Mouse (Mus musculus): Measurements from ENCODE around the gene Tmem265. TPM values are rescaled to one million over a fixed set of nuclear protein-coding genes. Genes with fewer than 3 reads are reported as not detected.

Tmem265 gene
- total and polyA plus RNA-seq, 3 experiments = 0.87 to 2.5 TPM; not detected in 1

DNA sequence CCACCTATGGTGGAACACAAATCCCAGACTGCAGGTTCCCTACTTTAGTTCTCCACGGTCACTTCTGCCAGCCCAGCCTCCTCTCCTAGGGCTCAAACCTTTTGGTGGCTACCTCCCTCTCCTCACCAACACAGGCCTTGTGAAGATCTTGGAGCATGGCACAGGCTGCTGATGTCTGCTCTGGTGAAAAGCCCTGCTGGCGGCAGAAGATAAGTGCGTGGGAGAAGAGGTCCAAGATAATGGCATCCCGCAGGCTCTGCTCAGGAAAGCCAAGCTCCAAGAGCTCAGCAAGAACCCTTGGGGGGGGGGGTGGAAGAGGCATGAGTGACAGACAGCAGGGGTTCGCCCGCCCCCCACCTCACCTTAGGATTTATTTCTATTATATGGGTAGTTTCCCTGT lies 25.0 kb downstream of the Tmem265 start:
- no peak for DNase-seq (ENCODE audit: low spot score)
- no peak overlapping the region for H3K4me3 ChIP-seq (ENCODE audit: low read depth, low read length)
- peaks cover 45% of the 10 kb centered on the region for H3K4me1 ChIP-seq (ENCODE audit: insufficient read depth, low read depth, low read length)

DNA sequence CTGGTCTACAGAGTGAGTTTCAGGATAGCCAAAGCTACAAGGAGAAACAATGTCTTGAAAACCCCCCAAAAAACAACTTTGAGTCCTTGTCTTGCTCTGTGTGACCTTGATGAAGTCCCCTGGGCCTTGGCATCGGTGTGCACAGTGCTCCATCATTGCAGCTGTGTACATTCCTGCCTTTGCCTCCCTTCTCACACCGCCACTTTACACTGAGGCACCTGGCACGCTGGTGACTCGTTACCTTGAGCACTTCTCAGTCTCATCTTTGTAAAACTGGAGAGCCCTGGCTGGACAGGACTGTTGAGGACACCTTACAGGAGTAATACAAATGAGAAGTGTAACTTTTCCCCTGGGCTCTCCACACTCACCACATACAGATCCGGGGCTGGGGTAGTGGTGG lies 26.0 kb downstream of the Tmem265 start:
- Histone ChIP-seq H3K4me3 (ENCODE audit: low read depth, low read length) (peak overlapping the region; percentile 91; the same call in 1 of the 2 replicates), H3K4me1 (ENCODE audit: insufficient read depth, low read depth, low read length) (peaks cover 46% of the 10 kb centered on the region), H3K27me3 (ENCODE audit: insufficient read depth, low read length) (no peaks in the 10 kb centered on the region), H3K9me3 (replicated peaks) (no peaks in the 10 kb centered on the region), H3K36me3 (replicated peaks) (peaks cover 73% of the 10 kb centered on the region)
- DNase-seq (ENCODE audit: low spot score) (no peak), ATAC-seq (ENCODE audit: extremely low read depth, insufficient number of reproducible peaks, low FRiP score, poor library complexity, severe bottlenecking) (no peak)
- TF ChIP-seq GATA1 (IDR thresholded peaks at IDR 0.05; ENCODE audit: borderline replicate concordance, low read length) (no peak), GATA2 (IDR thresholded peaks at IDR 0.05; ENCODE audit: borderline replicate concordance, low read depth, low read length) (no peak), POLR2AphosphoS5 (IDR thresholded peaks at IDR 0.05; ENCODE audit: insufficient replicate concordance, low read depth, low read length) (no peak), CTCF (IDR thresholded peaks at IDR 0.05; ENCODE audit: low read depth, low read length) (no peak), TAL1 (conservative IDR thresholded peaks at IDR 0.05; ENCODE audit: low read depth, low read length) (no peak)

More for the DNA sequence above, 25.0 kb downstream of the Tmem265 start:
- TF ChIP-seq GATA2 (IDR thresholded peaks at IDR 0.05; ENCODE audit: borderline replicate concordance, low read depth, low read length) = no peak
- no peak for TF ChIP-seq CTCF (IDR thresholded peaks at IDR 0.05; ENCODE audit: low read depth, low read length)
- TF ChIP-seq POLR2AphosphoS5 (IDR thresholded peaks at IDR 0.05; ENCODE audit: insufficient replicate concordance, low read depth, low read length) = no peak
- TF ChIP-seq GATA1 (IDR thresholded peaks at IDR 0.05; ENCODE audit: borderline replicate concordance, low read length) = no peak
- no peak for TF ChIP-seq TAL1 (conservative IDR thresholded peaks at IDR 0.05; ENCODE audit: low read depth, low read length)
- Histone ChIP-seq H3K36me3 (replicated peaks) (peaks cover 73% of the 10 kb centered on the region), H3K9me3 (replicated peaks) (no peaks in the 10 kb centered on the region), H3K27me3 (ENCODE audit: insufficient read depth, low read length) (no peaks in the 10 kb centered on the region)
- ATAC-seq (ENCODE audit: extremely low read depth, insufficient number of reproducible peaks, low FRiP score, poor library complexity, severe bottlenecking) = no peak

DNA sequence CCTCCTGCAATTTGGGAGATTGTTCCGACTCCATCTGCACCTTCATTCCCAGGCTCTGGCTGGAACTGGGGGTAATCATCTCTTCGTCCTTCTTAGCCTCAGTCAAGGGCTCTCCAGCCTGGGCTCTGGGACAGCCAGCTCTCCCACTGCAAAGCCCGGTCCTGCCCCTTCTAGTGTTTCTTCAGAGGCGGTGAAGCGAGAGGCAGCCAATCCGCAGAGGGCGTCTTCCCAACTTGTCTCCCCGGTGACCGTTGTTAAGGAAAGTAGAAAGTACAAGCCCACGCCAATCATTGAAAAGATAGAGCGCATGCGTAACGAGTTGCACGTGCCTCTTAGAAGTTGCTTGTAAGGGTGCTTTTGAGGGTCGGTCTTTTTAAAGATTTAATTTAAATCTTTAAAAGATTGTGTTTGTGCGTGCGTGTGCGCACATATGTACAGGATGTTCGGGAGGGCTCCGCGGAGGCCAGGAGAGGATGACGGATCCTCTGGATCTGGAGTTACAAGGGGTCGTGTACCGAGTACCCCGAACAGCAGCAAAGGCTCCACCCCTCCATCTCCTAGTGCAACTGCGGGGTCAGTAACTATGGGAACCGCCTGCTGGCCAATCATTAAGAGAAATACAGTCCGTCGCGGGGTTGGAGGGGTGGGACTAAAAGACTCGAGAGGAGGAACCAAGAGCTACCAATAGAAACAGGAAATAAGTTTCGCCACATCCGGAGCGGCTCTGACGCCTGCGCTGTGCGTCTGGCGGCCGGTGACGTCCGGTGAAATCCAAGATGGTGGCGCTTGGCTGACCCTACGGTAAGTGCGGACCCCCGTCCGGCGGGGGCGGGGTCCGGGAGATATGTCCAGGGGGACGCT lies 27.1 kb downstream of the Tmem265 start, which contains the start of the genes Ccdc189 and Rnf40:
Gene Ccdc189, minus strand, starts transcription at position 585 of the 861 bp plus-strand sequence.
Gene Rnf40, plus strand, starts transcription at position 757 of the 861 bp plus-strand sequence.
- peak; percentile 99 for ATAC-seq (ENCODE audit: extremely low read depth, insufficient number of reproducible peaks, low FRiP score, poor library complexity, severe bottlenecking)
- Histone ChIP-seq H3K4me1 (ENCODE audit: insufficient read depth, low read depth, low read length) (peaks cover 48% of the 10 kb centered on the region), H3K4me3 (ENCODE audit: low read depth, low read length) (peak within 1 kb of the TSS; percentile 91), H3K9me3 (replicated peaks) (no peaks in the 10 kb centered on the region), H3K27me3 (ENCODE audit: insufficient read depth, low read length) (no peaks in the 10 kb centered on the region), H3K36me3 (replicated peaks) (peaks cover 73% of the 10 kb centered on the region)
- DNase-seq (ENCODE audit: low spot score) = peak; percentile 99
- TF ChIP-seq POLR2AphosphoS5 (IDR thresholded peaks at IDR 0.05; ENCODE audit: insufficient replicate concordance, low read depth, low read length) = no peak
- no peak for TF ChIP-seq CTCF (IDR thresholded peaks at IDR 0.05; ENCODE audit: low read depth, low read length)
- no peak for TF ChIP-seq GATA2 (IDR thresholded peaks at IDR 0.05; ENCODE audit: borderline replicate concordance, low read depth, low read length)
- no peak for TF ChIP-seq TAL1 (conservative IDR thresholded peaks at IDR 0.05; ENCODE audit: low read depth, low read length)
- TF ChIP-seq GATA1 (IDR thresholded peaks at IDR 0.05; ENCODE audit: borderline replicate concordance, low read length) = no peak

DNA sequence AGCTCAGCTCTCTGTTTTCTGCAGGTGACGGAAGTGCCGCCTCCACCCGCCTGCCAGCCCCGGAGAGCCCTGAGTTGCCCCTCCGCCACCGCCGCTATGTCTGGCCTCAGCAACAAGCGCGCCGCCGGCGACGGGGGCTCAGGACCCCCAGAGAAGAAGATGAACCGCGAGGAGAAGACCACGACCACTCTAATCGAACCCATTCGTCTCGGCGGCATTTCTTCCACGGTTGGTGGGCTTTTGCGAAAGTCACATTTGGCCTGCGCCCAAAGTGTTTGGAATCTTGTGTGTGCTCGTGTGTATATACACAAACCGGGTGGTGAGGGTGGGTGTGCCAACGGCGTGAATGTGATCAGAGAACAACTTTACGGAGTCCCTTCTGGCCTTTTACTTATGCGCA lies 27.7 kb downstream of the Tmem265 start:
- Histone ChIP-seq H3K27me3 (ENCODE audit: insufficient read depth, low read length) (no peaks in the 10 kb centered on the region), H3K4me1 (ENCODE audit: insufficient read depth, low read depth, low read length) (peaks cover 46% of the 10 kb centered on the region), H3K4me3 (ENCODE audit: low read depth, low read length) (peak overlapping the region; percentile 91), H3K9me3 (replicated peaks) (no peaks in the 10 kb centered on the region), H3K36me3 (replicated peaks) (peaks cover 73% of the 10 kb centered on the region)
- TF ChIP-seq GATA1 (IDR thresholded peaks at IDR 0.05; ENCODE audit: borderline replicate concordance, low read length) (no peak), GATA2 (IDR thresholded peaks at IDR 0.05; ENCODE audit: borderline replicate concordance, low read depth, low read length) (no peak), POLR2AphosphoS5 (IDR thresholded peaks at IDR 0.05; ENCODE audit: insufficient replicate concordance, low read depth, low read length) (no peak), TAL1 (conservative IDR thresholded peaks at IDR 0.05; ENCODE audit: low read depth, low read length) (no peak)
- DNase-seq (ENCODE audit: low spot score) (no peak), ATAC-seq (ENCODE audit: extremely low read depth, insufficient number of reproducible peaks, low FRiP score, poor library complexity, severe bottlenecking) (no peak)

DNA sequence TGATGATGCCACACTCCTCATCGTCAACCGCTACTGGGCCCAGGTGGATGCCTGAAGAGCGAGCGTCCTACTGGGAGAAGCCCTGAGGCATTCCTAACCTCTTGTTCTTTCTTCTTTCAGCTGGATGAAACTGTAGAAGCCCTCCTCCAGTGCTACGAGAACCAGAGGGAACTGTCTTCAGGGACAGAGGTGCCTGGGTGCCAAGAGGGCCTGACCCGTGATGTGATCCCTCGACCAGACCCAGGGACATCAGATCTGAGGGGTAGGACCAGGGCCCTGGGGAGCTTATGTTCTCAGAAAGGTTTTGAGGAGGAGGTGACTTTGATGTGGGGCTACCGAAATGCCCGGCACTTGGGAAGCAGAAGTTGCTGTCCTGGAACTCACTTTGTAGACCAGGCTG lies 28.4 kb downstream of the Tmem265 start:
- Histone ChIP-seq H3K4me3 (ENCODE audit: low read depth, low read length) (peak overlapping the region; percentile 91), H3K4me1 (ENCODE audit: insufficient read depth, low read depth, low read length) (peaks cover 47% of the 10 kb centered on the region), H3K9me3 (replicated peaks) (no peaks in the 10 kb centered on the region), H3K36me3 (replicated peaks) (peaks cover 73% of the 10 kb centered on the region), H3K27me3 (ENCODE audit: insufficient read depth, low read length) (no peaks in the 10 kb centered on the region)
- ATAC-seq (ENCODE audit: extremely low read depth, insufficient number of reproducible peaks, low FRiP score, poor library complexity, severe bottlenecking) (no peak), DNase-seq (ENCODE audit: low spot score) (no peak)
- no peak for TF ChIP-seq GATA2 (IDR thresholded peaks at IDR 0.05; ENCODE audit: borderline replicate concordance, low read depth, low read length)
- no peak for TF ChIP-seq POLR2AphosphoS5 (IDR thresholded peaks at IDR 0.05; ENCODE audit: insufficient replicate concordance, low read depth, low read length)
- TF ChIP-seq TAL1 (conservative IDR thresholded peaks at IDR 0.05; ENCODE audit: low read depth, low read length) = no peak
- no peak for TF ChIP-seq GATA1 (IDR thresholded peaks at IDR 0.05; ENCODE audit: borderline replicate concordance, low read length)
- no peak for TF ChIP-seq CTCF (IDR thresholded peaks at IDR 0.05; ENCODE audit: low read depth, low read length)

DNA sequence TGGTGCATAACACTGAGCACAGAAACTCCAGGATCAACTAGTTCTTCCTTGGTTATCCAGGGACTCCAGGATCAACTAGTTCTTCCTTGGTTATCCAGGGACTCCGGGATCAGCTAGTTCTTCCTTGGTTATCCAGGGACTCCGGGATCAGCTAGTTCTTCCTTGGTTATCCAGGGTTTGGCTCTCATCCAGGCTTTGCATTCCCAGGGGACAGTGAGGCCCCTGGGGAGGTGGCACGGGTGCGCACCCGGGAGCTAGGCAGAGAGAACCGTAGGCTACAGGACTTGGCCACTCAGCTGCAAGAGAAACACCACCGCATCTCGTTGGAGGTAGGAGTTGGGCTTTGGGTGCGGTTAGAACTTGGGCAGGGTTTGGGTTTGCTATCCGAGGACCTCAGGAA lies 29.9 kb downstream of the Tmem265 start:
- no peak overlapping the region for H3K4me3 ChIP-seq (ENCODE audit: low read depth, low read length)
- H3K9me3 ChIP-seq (replicated peaks) = no peaks in the 10 kb centered on the region
- H3K36me3 ChIP-seq (replicated peaks) = peaks cover 74% of the 10 kb centered on the region
- no peak for TF ChIP-seq POLR2AphosphoS5 (IDR thresholded peaks at IDR 0.05; ENCODE audit: insufficient replicate concordance, low read depth, low read length)
- no peak for TF ChIP-seq GATA2 (IDR thresholded peaks at IDR 0.05; ENCODE audit: borderline replicate concordance, low read depth, low read length)
- TF ChIP-seq CTCF (IDR thresholded peaks at IDR 0.05; ENCODE audit: low read depth, low read length) = no peak
- no peak for TF ChIP-seq GATA1 (IDR thresholded peaks at IDR 0.05; ENCODE audit: borderline replicate concordance, low read length)
- TF ChIP-seq TAL1 (conservative IDR thresholded peaks at IDR 0.05; ENCODE audit: low read depth, low read length) = no peak
- ATAC-seq (ENCODE audit: extremely low read depth, insufficient number of reproducible peaks, low FRiP score, poor library complexity, severe bottlenecking) (no peak), DNase-seq (ENCODE audit: low spot score) (no peak)
- peaks cover 42% of the 10 kb centered on the region for H3K4me1 ChIP-seq (ENCODE audit: insufficient read depth, low read depth, low read length)
- H3K27me3 ChIP-seq (ENCODE audit: insufficient read depth, low read length) = no peaks in the 10 kb centered on the region

Data from G1E (cell line).